In genomic region chr15:99215741-99216463, GRCm38 (mm10) we compare ENCODE assay signal across 29 mouse cellular contexts. TPM values are rescaled to one million over a fixed set of nuclear protein-coding genes. Genes with fewer than 3 reads are reported as not detected.
A peak's percentile ranks its signal among the peaks of the same experiment; 100 is the strongest.
DNase-seq lines count a peak whose midpoint lies in the region; ATAC-seq lines count a peak whose summit lies in the region.
"Had no signal": no experiment of that assay in that cellular context is flagged by ENCODE, and none has a peak within 500 bp of the region (broad histone marks: within the 10 kb centered on the region; RNA-seq: fewer than 3 reads in every experiment).

No protein-coding gene starts in this region.

- H3K36me3 ChIP-seq in liver, embryonic 11.5 days (ENCODE audit: control insufficient read depth, insufficient read depth, low read length), result peaks cover 5% of the 10 kb centered on the region

- peak; percentile 5 to 33 for DNase-seq in adrenal gland, postnatal 36 days
- no peak for DNase-seq in adrenal gland, postnatal 14 days
- peak; percentile 64 for DNase-seq in 416B (ENCODE audit: low read depth)
- DNase-seq in NIH3T3 (ENCODE audit: low read depth), result peak; percentile 34
- DNase-seq in liver, embryonic 11.5 days (ENCODE audit: low spot score), result no peak
- DNase-seq in spleen, postnatal 36 days (ENCODE audit: low spot score in 2 of 2), result no peak
- no peak for DNase-seq in cerebellum, postnatal 4 days (ENCODE audit: low spot score in 2 of 2)
- DNase-seq in gastrocnemius, postnatal 10 days, result no peak
- DNase-seq: adrenal gland, adult 8-10 months; cerebellum, adult 11-12 months; cerebellum, postnatal 14 days; forebrain, postnatal 0 days; gastrocnemius, postnatal 36 days; heart, adult 2 months; kidney, adult 9 months; kidney, postnatal 25 days; lung, adult 2 months; lung, postnatal 14 days; retina, postnatal 1 day; thymus, postnatal 25 days had no signal

- no peak overlapping the region for H3K27ac ChIP-seq in liver, embryonic 11.5 days (ENCODE audit: low read depth, low read length)
- H3K27ac ChIP-seq: embryonic facial prominence, embryonic 12.5 days; heart, adult 2 months; intestine, embryonic 15.5 days; midbrain, embryonic 15.5 days; neural tube, embryonic 13.5 days; stomach, embryonic 15.5 days had no signal

- H3K4me3 ChIP-seq in liver, embryonic 11.5 days (ENCODE audit: low read depth, low read length), result no peak overlapping the region
- H3K4me3 ChIP-seq: embryonic facial prominence, embryonic 12.5 days; heart, adult 2 months; intestine, embryonic 15.5 days; midbrain, embryonic 15.5 days; myocyte; neural tube, embryonic 13.5 days; stomach, embryonic 15.5 days had no signal

- no peak overlapping the region for H3K9ac ChIP-seq in liver, embryonic 11.5 days (ENCODE audit: low read depth, low read length)
- H3K9ac ChIP-seq: embryonic facial prominence, embryonic 12.5 days; forebrain, postnatal 0 days; intestine, embryonic 15.5 days; midbrain, embryonic 15.5 days; neural tube, embryonic 13.5 days; stomach, embryonic 15.5 days had no signal

- H3K4me1 ChIP-seq in liver, embryonic 11.5 days (replicated peaks; ENCODE audit: control insufficient read depth, insufficient read depth, low read length), result no peaks in the 10 kb centered on the region
- H3K4me1 ChIP-seq: embryonic facial prominence, embryonic 12.5 days; intestine, embryonic 15.5 days; midbrain, embryonic 15.5 days; neural tube, embryonic 13.5 days; stomach, embryonic 15.5 days had no signal

- H3K9me3 ChIP-seq in liver, embryonic 11.5 days (ENCODE audit: control insufficient read depth, low read length), result no peaks in the 10 kb centered on the region
- H3K9me3 ChIP-seq: embryonic facial prominence, embryonic 12.5 days; intestine, embryonic 15.5 days; midbrain, embryonic 15.5 days; neural tube, embryonic 13.5 days; stomach, embryonic 15.5 days had no signal

- H3K4me2 ChIP-seq in liver, embryonic 11.5 days, result no peak overlapping the region
- H3K4me2 ChIP-seq: embryonic facial prominence, embryonic 12.5 days; intestine, embryonic 15.5 days; midbrain, embryonic 15.5 days; neural tube, embryonic 13.5 days; stomach, embryonic 15.5 days had no signal

- 78% methylated on average over 11 of the region's 11 CpGs for WGBS in liver, embryonic 11.5 days

- peaks cover 17% of the 10 kb centered on the region for H3K27me3 ChIP-seq in liver, embryonic 11.5 days (replicated peaks; ENCODE audit: control insufficient read depth, insufficient read depth, low read length)

- 0 out of 2 replicates have a peak, but pooled peaks have one; percentile 18 for ATAC-seq in liver, embryonic 11.5 days (replicated peaks; ENCODE audit: low FRiP score)
- ATAC-seq: forebrain, postnatal 0 days; hindbrain, embryonic 16.5 days; intestine, embryonic 15.5 days; midbrain, embryonic 15.5 days had no signal

RNA-seq across cellular contexts. Expression of gene Kcnh3, which starts 8.8 kb away (rescaled TPM):
- total RNA-seq in adrenal gland, postnatal 36 days (2021), result 1 to 10 TPM in 1 of 2 experiments, under 1 TPM in 1; 0.40 to 1.2 TPM
- total RNA-seq in adrenal gland, postnatal 14 days (2021), result 1.1 and 1.8 TPM in 2 replicates
- polyA plus RNA-seq in liver, embryonic 11.5 days (2014; fragmentation: Nextera tagmentation; extraction: Ambion mirVana), result 0.15 TPM in 1 of 2 replicates, not detected in the other
- under 1 TPM; 0.12 to 0.68 TPM for total RNA-seq in gastrocnemius, postnatal 10 days (2021)
- total RNA-seq: hematopoietic stem cell, adult 5-6 weeks; megakaryocyte-erythroid progenitor cell, adult 5-6 weeks had no signal

RNA-seq across cellular contexts. Expression of gene Mcrs1, which starts 35.9 kb away (rescaled TPM):
- total RNA-seq in adrenal gland, postnatal 36 days (2021), result 10 to 100 TPM; 37.8 to 48.2 TPM
- 41.4 and 41.9 TPM in 2 replicates for total RNA-seq in adrenal gland, postnatal 14 days (2021)
- polyA plus RNA-seq in liver, embryonic 11.5 days (2014; fragmentation: Nextera tagmentation; extraction: Ambion mirVana), result 113 and 123 TPM in 2 replicates
- 10 to 100 TPM; 41.0 to 44.7 TPM for total RNA-seq in gastrocnemius, postnatal 10 days (2021)

Comparison
In these comparisons a context has a peak if more than half of its experiments do, and no peak if none do; other contexts are left out.
1. DNase-seq: peak in adrenal gland, postnatal 36 days (2 of 2), 416B (single experiment) and NIH3T3 (single experiment); none in adrenal gland, postnatal 14 days (single experiment), liver, embryonic 11.5 days (single experiment), spleen, postnatal 36 days (0 of 2), cerebellum, postnatal 4 days (0 of 2) and gastrocnemius, postnatal 10 days (single experiment).